Mouse (Mus musculus): ENCODE data around the gene Kbtbd7.

- TF ChIP-seq CTCF (IDR thresholded peaks at IDR 0.05; ENCODE audit: low read depth, low read length): no peak
- TF ChIP-seq POLR2A (IDR thresholded peaks at IDR 0.05; ENCODE audit: insufficient read depth, low read length): no peak
- TF ChIP-seq EP300 (IDR thresholded peaks at IDR 0.05; ENCODE audit: insufficient read depth, low read depth, low read length): peak; percentile 52; the same call in 1 of the 2 replicates
Observed at GRCm38 (mm10) chr14:79425979-79426729, at the start of gene Kbtbd7.
